Mouse (Mus musculus): ENCODE results near the gene Fbxl22. TPM values are rescaled to one million over a fixed set of nuclear protein-coding genes. Genes with fewer than 3 reads are reported as not detected.

Fbxl22 gene
- polyA plus RNA-seq, 1 experiment: 10.2 TPM

DNA sequence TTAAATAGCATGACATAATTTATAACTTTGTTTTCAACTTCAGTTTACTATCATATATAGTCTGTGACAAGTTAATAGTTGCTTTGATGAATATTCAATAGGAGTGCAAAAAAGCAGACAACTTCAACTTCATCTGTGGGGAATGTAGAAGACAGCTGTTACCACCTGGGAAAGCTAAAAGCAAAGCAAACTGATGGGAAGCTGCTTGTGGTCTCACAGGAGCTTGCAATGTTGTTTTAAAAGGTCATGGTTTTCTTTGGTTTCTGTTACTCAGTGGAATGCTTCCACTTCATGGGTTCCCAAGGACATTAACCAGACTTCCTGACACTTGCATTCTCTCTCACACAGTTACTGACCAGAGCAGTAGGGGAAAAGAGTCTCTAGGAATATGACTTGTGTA, 25.6 kb downstream of the Fbxl22 start:
- H3K4me3 ChIP-seq (ENCODE audit: control insufficient read depth, insufficient read depth, low read length): no peak overlapping the region
- no peaks in the 10 kb centered on the region for H3K27me3 ChIP-seq (ENCODE audit: control insufficient read depth, insufficient read depth, low read length)
- no peak overlapping the region for H3K27ac ChIP-seq (ENCODE audit: control insufficient read depth, insufficient read depth, low read length)
- H3K36me3 ChIP-seq (ENCODE audit: control insufficient read depth, insufficient read depth, low read length): peaks cover 71% of the 10 kb centered on the region
- DNase-seq: no peak
- TF ChIP-seq POLR2A (IDR thresholded peaks at IDR 0.05; ENCODE audit: control insufficient read depth, extremely low read depth, insufficient read depth, low read length, poor library complexity): no peak
- no peak for TF ChIP-seq CTCF (IDR thresholded peaks at IDR 0.05; ENCODE audit: borderline replicate concordance, control insufficient read depth, extremely low read depth, insufficient read depth, low read length, poor library complexity)
- peaks cover 3% of the 10 kb centered on the region for H3K4me1 ChIP-seq (replicated peaks; ENCODE audit: control insufficient read depth, insufficient read depth, low read length)

DNA sequence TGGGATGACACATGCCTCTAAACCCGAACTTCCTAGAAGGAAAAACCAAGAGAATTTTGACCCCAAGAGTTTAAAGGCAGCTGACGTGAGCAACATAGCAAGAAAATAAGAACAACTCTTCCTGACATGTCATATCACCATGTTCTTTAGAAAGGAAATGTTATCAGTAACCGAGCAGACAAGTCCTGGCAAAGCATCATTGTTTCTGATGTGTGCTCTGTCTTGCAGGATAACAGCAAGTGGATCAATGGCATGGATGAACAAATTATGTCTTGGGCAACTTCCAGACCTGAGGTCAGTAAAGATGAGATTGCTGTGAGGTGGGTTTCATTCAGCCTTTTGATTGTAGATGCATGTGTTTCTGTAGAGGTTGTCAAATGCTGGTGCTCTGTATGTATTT, 31.0 kb downstream of the Fbxl22 start:
- Histone ChIP-seq H3K4me1 (replicated peaks; ENCODE audit: control insufficient read depth, insufficient read depth, low read length) (no peaks in the 10 kb centered on the region), H3K27ac (ENCODE audit: control insufficient read depth, insufficient read depth, low read length) (no peak overlapping the region), H3K4me3 (ENCODE audit: control insufficient read depth, insufficient read depth, low read length) (no peak overlapping the region), H3K36me3 (ENCODE audit: control insufficient read depth, insufficient read depth, low read length) (peaks cover 57% of the 10 kb centered on the region), H3K27me3 (ENCODE audit: control insufficient read depth, insufficient read depth, low read length) (no peaks in the 10 kb centered on the region)
- TF ChIP-seq POLR2A (IDR thresholded peaks at IDR 0.05; ENCODE audit: control insufficient read depth, extremely low read depth, insufficient read depth, low read length, poor library complexity) (no peak), CTCF (IDR thresholded peaks at IDR 0.05; ENCODE audit: borderline replicate concordance, control insufficient read depth, extremely low read depth, insufficient read depth, low read length, poor library complexity) (no peak)
- no peak for DNase-seq
- WGBS: 95% methylated on average over 3 of the region's 3 CpGs

DNA sequence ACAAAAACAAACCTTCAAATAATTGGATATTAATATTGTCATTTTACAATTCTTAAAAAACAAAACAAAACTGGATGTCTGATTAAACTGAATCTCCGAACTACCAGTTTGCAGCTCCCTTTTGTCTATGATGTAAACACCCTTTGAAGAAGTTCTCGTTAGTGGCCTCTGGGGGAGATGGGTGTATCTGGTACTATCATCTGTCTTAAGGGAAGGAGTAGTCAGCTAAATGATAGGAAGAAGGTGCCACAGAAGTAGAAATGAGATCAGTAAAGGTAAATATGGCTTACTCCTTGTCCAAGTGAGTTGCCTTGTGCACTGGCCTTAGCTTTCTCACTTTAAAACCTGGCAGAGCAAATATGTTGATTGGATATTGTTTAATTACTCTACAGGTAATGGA, 36.6 kb downstream of the Fbxl22 start:
- Histone ChIP-seq H3K4me1 (replicated peaks; ENCODE audit: control insufficient read depth, insufficient read depth, low read length) (no peaks in the 10 kb centered on the region), H3K4me3 (ENCODE audit: control insufficient read depth, insufficient read depth, low read length) (no peak overlapping the region), H3K27me3 (ENCODE audit: control insufficient read depth, insufficient read depth, low read length) (no peaks in the 10 kb centered on the region), H3K36me3 (ENCODE audit: control insufficient read depth, insufficient read depth, low read length) (peaks cover 42% of the 10 kb centered on the region), H3K27ac (ENCODE audit: control insufficient read depth, insufficient read depth, low read length) (no peak overlapping the region)
- 91% methylated on average over 2 of the region's 2 CpGs for WGBS
- DNase-seq: no peak
- TF ChIP-seq POLR2A (IDR thresholded peaks at IDR 0.05; ENCODE audit: control insufficient read depth, extremely low read depth, insufficient read depth, low read length, poor library complexity): no peak
- TF ChIP-seq CTCF (IDR thresholded peaks at IDR 0.05; ENCODE audit: borderline replicate concordance, control insufficient read depth, extremely low read depth, insufficient read depth, low read length, poor library complexity): no peak

DNA sequence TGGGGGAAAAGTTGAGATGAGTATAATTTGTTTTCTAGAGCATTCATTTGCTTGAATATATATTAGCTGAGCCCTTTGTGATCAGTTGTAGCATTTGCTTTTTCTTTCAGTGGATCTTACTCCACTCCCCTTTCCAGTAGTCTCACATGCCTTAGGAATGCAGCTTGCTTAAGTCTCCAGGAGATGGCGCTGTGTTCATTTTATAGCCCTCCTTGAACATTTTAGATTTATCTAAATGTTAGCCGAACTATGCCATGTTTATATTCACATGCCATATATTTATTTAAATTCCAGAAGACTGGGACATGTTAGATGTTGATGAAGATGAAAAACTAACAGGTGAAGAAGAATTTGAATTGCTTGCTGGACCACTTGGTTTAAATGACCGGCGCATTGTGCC, 49.3 kb downstream of the Fbxl22 start:
- peak; percentile 49 for DNase-seq
- H3K27ac ChIP-seq (ENCODE audit: control insufficient read depth, insufficient read depth, low read length): no peak overlapping the region
- TF ChIP-seq CTCF (IDR thresholded peaks at IDR 0.05; ENCODE audit: borderline replicate concordance, control insufficient read depth, extremely low read depth, insufficient read depth, low read length, poor library complexity) (no peak), POLR2A (IDR thresholded peaks at IDR 0.05; ENCODE audit: control insufficient read depth, extremely low read depth, insufficient read depth, low read length, poor library complexity) (no peak)
- no peaks in the 10 kb centered on the region for H3K27me3 ChIP-seq (ENCODE audit: control insufficient read depth, insufficient read depth, low read length)
- H3K36me3 ChIP-seq (ENCODE audit: control insufficient read depth, insufficient read depth, low read length): peaks cover 39% of the 10 kb centered on the region
- 63% methylated on average over 4 of the region's 4 CpGs for WGBS
- no peaks in the 10 kb centered on the region for H3K4me1 ChIP-seq (replicated peaks; ENCODE audit: control insufficient read depth, insufficient read depth, low read length)
- no peak overlapping the region for H3K4me3 ChIP-seq (ENCODE audit: control insufficient read depth, insufficient read depth, low read length)

Other genes starting within 250 kb of the Fbxl22 start
- gene Herc1, start 164.1 kb downstream of the Fbxl22 start, polyA plus RNA-seq (2012; rRNA removed): 28.2 and 28.6 TPM in 2 replicates
- 66.1 and 70.5 TPM in 2 replicates for gene Usp3, start 78.5 kb upstream of the Fbxl22 start, polyA plus RNA-seq (2012; rRNA removed)
- 4.9 and 5.7 TPM in 2 replicates for gene Car12, start 199.1 kb upstream of the Fbxl22 start, polyA plus RNA-seq (2012; rRNA removed)